Mouse (Mus musculus): ENCODE results near the gene Eif5b. TPM values are rescaled to one million over a fixed set of nuclear protein-coding genes. Genes with fewer than 3 reads are reported as not detected.
"Not testable (repeated sequence)": the region's sequence is repeated elsewhere in the genome, so short reads cannot be mapped to it uniquely, and the experiment has no call there.

The Eif5b gene
- total RNA-seq, 2 experiments from 2014 or later, result 50.7 to 51.0 TPM

GRCm38 (mm10) chr1:38001956-38002355 is 4.1 kb downstream of the Eif5b start:
- intact Hi-C loops (cut with DNase I), result no loop called here
- no peak for DNase-seq

DNA sequence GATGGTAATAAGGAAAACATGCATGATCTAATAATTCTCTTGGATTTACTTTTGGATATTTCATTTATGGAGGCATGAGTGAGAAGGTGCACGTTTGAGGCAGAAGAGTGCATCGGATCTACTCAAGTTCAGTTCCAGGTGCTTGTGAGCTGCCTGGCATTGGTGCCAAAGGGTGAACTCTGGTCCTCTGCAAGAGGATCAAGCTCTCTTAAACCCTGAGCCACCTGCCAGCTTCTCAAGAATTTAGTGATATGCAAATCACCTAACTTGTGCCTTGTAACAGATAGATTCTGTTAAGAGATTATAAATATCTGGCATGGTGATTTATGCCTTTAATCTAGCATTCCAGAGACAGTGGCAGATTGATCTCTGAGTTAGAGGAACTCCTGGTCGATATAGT is 5.2 kb downstream of the Eif5b start:
- intact Hi-C loops (cut with DNase I), result no loop called here
- no peak for DNase-seq

DNA sequence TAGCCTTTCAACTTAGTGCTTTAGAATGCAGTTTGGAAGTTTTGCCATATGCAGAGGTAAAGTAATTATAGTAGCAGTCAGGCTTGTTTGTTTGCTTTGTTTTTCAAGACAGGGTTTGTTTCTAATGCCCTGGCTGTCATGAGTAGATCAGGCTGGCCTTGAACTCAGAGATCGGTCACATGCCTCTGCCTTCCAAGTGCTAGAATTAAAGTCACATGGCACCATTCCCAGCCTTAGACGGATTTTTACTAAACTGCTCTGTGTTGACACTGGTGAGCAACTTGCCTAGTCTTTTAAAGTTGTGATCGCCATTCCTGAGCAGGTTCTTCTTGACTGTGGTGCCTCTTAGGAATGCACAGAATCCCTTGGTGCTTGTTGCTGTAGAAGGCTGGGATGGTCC is 8.9 kb downstream of the Eif5b start:
- no peak for DNase-seq
- intact Hi-C loops (cut with DNase I), result no loop called here

DNA sequence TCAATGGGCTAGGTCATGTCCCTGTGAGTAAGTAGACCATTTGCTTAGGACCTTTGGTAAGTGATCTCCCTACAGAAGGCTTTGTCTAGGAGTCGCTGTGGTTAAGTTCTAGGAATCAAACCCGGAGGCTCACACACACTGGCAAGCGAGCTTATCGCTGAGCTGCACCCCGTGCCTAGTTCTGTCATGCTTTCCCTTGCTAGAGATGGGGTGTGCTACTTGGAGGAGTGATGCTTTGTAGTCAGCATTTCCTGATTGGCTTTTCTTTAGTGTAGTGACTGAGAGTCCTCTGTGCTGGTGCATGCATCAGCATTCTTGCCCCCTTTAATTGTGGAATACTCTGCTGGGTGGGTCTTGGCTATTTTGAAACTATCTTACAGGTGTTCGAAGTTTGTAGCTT is 13.8 kb downstream of the Eif5b start:
- DNase-seq, result no peak
- intact Hi-C loops (cut with DNase I), result no loop called here

DNA sequence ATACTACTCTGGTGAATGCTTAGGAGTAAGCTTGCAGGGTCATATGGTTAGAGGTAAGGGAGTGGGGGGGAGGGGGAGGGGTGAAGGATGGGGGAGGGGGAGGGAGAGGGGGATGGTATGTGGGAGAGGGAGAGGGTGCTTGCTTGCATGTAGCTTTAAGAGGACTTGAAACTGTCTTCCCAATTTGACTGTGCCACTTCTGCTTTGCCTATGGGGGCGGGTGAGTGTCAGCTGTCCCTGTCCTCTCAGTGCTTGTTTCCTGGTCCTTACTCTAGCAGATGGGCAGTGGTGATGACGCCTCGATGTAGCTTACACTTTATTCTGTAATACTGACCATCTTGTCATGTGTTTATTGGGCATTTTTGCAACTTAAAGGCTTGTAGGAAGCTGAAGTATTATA is 14.3 kb downstream of the Eif5b start:
- intact Hi-C loops (cut with DNase I), result no loop called here
- DNase-seq, result no peak

- intact Hi-C loops (cut with DNase I), result no loop called here
- DNase-seq, result no peak
Measured at GRCm38 (mm10) chr1:38012509-38012908, 14.7 kb downstream of the Eif5b start.

DNA sequence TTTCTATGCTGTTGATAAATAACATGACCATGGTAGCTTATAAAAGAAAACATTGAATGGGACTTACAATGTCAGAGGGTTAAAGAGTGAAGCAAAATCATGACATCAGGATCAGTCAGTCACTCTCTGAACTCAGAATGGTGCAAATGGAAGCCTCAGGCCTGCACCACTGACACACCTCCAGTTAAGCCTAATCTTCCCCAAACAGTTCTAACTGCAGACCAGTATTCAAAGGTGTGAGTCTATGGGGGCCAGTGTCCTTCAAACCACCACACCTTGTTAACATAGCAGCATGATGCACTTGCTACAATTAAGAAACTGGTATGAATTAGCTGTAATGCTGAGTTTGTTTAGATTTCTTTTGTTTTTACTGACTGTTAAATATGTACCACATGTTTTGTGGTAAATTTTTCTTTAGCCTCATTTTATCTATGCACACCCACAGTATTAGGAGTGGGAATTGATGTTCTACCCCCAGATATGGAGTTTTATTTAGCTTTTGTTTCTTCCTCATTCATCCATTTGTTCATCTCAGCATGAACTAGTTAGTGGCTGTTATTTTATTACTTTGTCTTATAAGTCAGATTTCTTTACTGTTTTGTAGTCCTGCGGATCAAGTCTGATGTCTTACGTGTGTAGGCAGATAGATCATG is 16.9 kb downstream of the Eif5b start:
- DNase-seq, result no peak
- intact Hi-C loops (cut with DNase I), result no loop called here

DNA sequence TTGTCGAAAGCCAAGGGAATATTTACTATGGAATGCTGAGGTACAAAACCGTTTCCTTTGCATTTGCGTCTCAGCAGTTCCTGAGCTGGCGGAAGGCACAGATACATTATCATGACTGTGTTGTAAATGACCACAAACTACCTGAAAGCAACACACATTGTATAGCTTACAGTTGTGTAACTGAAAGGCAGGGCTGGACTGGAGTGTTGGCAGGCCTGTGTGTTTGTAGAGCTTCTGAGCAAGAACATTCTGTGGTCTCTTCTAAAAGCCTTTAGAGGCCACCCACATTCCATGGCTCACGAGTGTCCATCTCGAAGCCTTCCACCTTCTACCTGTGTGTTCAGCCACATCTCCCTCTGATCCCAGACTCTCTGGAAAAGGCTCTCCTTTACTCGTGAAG is 29.5 kb downstream of the Eif5b start:
- no peak for DNase-seq
- intact Hi-C loops (cut with DNase I), result no loop called here

GRCm38 (mm10) chr1:38031391-38031790 is 33.6 kb downstream of the Eif5b start:
- no peak for DNase-seq
- intact Hi-C loops (cut with DNase I), result no loop called here

DNA sequence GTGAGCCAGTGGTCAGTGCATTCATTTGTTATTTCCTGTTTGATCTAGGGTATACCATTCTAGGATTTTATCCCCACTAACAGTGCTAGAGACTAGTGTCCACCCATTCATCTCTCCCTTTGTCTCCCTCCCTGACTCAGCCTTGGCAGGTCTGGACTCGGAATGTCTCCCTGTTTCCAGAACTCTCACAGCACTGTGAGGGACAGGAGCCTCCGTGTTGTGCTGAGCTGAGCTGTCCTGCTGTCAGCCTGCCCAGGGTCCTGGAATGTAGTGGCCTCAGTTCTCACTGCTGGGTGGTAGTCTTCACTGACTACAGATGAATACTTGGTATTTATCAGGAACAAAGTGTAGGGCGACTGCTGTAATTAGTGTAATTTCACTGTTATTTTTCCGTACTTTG is 37.7 kb downstream of the Eif5b start:
- intact Hi-C loops (cut with DNase I), result loop anchor here (5.0 kb wide), 1 partner anchor 47 kb away; no protein-coding TSS in a partner anchor

DNA sequence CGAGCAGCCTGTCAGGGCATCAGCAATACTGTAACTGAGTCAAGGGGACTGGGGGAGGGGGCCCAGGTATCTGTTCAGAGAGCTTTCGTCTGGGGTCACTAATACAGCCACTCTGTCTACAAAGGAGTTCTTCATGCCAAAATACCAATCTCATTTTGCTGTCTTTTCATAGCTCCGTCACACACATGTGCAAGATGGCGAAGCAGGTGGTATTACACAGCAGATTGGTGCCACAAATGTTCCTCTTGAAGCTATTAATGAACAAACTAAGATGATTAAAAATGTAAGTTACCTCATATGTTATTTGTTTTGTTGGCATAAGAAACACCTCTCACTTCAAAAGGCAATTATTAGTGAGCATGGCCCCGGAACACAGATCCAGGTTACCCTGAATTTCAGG is 39.6 kb downstream of the Eif5b start:
- intact Hi-C loops (cut with DNase I), result loop anchor here (5.0 kb wide), 1 partner anchor 45 kb away; no protein-coding TSS in a partner anchor
- no peak for DNase-seq

More for the DNA sequence above, 37.7 kb downstream of the Eif5b start:
- no peak for DNase-seq

GRCm38 (mm10) chr1:38038898-38039297 is 41.1 kb downstream of the Eif5b start:
- intact Hi-C loops (cut with DNase I), result loop anchor here (5.0 kb wide), 1 partner anchor 43 kb away; no protein-coding TSS in a partner anchor
- no peak for DNase-seq

DNA sequence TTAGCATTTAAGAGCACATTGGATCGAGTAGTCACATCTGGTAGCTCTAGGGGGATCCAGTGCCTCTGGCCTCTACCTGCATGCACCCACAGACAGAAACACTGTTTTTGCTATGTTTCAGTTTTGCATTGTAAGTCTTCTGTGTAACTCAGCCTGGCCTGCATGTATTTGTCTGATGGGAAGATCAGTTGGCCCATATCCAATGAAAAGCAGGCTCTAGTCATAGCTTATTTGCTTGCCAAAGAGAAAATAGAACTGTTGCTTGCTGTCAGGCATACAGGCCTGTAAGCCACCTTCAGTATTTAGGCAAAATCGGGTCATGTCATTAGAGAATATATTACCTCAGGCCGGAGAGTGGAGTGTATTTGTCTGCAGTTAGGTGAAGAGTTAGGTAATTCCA is 50.3 kb downstream of the Eif5b start:
- DNase-seq, result no peak
- intact Hi-C loops (cut with DNase I), result no loop called here

- no peak for DNase-seq
- intact Hi-C loops (cut with DNase I), result no loop called here
Measured at GRCm38 (mm10) chr1:38049562-38049961, 51.8 kb downstream of the Eif5b start.

DNA sequence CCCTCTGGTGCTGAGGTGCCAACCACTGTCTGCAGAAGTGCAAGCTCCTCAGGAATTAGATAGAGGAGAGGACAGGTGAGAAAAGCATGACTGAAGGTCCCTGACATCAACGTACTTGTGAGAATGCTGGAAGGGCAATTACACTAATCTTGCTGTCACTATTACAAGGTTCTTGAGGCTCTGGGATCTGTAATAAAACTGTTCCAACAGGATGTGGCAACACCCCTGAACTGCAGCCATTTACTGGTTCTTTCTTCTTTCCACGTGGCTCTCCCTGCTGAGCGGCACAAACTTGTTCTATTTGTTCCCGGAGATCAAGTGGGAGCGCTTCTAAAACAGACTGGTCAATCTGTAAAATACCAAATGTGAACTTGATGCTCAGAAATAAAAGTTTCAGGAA is 57.4 kb downstream of the Eif5b start:
- intact Hi-C loops (cut with DNase I), result no loop called here
- no peak for DNase-seq

GRCm38 (mm10) chr1:38058417-38058816 is 60.6 kb downstream of the Eif5b start:
- intact Hi-C loops (cut with DNase I), result no loop called here
- DNase-seq, result no peak

- intact Hi-C loops (cut with DNase I); DNase-seq: not testable (repeated sequence)
Measured at GRCm38 (mm10) chr1:38062156-38062555, 64.3 kb downstream of the Eif5b start.

- intact Hi-C loops (cut with DNase I), result no loop called here
- DNase-seq, result no peak
Measured at GRCm38 (mm10) chr1:38067276-38067675, 69.5 kb downstream of the Eif5b start.

- no peak for DNase-seq
- intact Hi-C loops (cut with DNase I), result no loop called here
Measured at GRCm38 (mm10) chr1:38071326-38071725, 73.5 kb downstream of the Eif5b start.

GRCm38 (mm10) chr1:38081316-38081715 is 83.5 kb downstream of the Eif5b start:
- DNase-seq, result no peak
- intact Hi-C loops (cut with DNase I), result loop anchor here (5.0 kb wide), 1 partner anchor 44 kb away; no protein-coding TSS in a partner anchor

- intact Hi-C loops (cut with DNase I), result no loop called here
- DNase-seq, result no peak
Measured at GRCm38 (mm10) chr1:38103214-38103613, 105.4 kb downstream of the Eif5b start.

DNA sequence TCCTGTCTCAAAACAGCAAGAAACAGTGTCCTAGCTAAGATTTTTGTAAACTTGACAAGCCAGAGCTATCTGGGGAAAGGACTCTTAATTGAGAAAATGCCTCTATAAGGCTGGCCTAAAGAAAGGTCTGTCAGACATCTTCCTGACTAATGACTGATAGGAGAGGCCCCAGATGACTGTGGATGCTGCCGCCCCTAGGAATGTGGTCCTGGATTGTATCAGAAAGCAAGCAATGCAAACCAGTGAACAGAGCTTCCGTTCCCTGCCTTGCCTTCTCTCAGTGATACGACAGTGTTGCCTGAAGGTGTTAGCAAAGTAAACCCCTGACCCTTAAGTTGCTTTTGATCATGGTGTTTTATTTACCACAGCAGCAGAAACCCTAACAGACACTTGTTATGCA is 106.0 kb downstream of the Eif5b start:
- intact Hi-C loops (cut with DNase I), result no loop called here
- DNase-seq, result no peak
